Mouse (Mus musculus) megakaryocyte progenitor cell, adult 5-6 weeks (primary cell): ENCODE data around the gene Adgrf5. TPM values are rescaled to one million over a fixed set of nuclear protein-coding genes. Genes with fewer than 3 reads are reported as not detected.
A peak's percentile ranks its signal among the peaks of the same experiment; 100 is the strongest.
"Not testable (repeated sequence)": the region's sequence is repeated elsewhere in the genome, so short reads cannot be mapped to it uniquely, and the experiment has no call there.

Experiments used
- ATAC-seq: replicated peaks from 2 replicates; pipeline ENCODE4 v1.8.0; 2016; ENCODE audit warnings: mild to moderate bottlenecking, moderate TSS enrichment, inconsistent platforms; ENCODE audit not compliant: poor library complexity
- total RNA-seq, 2 experiments: library from RNA; stranded (forward) in 1 of 2; stranded (reverse) in 1 of 2; fragments of 157-497, 149-512 nt in 1 of 2; fragments of 200-1000 nt in 1 of 2; gene quantifications; 2 replicates each; pipeline versions ENCODE4 v1.2.3 to v1.2.4; 2015 to 2017

Gene Adgrf5
- total RNA-seq (2015), result 0.05 TPM in 1 of 2 replicates, not detected in the other
- total RNA-seq (2017), result not detected in 2 replicates

DNA sequence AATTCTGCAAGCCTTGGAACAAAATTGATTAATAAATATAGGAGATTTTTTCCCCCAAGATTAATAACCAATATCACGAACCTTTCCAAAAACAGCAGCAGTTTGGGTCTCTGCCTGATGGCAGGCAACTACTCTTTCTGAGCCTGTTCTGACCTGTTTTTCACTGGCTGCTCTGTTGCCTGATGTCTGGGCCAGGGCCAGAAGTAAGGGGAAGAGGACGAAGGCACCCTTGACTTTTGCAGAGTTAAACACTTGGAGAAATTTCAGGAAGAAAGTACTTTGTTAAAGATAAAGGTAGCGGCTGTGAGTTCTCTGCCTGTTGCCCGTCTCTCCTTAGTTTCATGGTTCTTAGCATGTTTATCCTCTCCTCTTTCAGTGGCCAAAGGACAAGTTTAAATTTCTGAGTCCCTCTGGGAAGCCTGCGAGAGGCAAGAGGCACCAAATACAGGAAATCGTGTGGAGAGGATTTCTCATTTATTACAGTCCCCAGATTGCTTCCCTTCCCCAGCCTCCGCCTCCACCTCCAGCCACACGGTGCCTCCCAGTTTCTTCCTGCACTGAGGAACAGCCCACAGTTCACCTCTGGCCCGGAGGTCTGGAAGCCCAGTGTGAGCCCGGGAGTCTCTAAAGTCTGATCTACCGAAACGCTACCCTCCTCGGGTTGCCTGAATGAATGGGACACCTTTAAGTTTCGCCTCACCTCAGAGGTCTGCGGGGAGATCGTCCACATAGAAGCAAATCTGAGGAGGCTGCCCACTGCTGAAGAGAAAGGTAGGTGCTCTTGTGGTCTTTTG is at the start of gene Adgrf5:
Adgrf5 (plus strand) TSS at position 626 of the 794 bp plus-strand sequence.
- ATAC-seq, result 0 out of 2 replicates have a peak, but pooled peaks have one; percentile 26

DNA sequence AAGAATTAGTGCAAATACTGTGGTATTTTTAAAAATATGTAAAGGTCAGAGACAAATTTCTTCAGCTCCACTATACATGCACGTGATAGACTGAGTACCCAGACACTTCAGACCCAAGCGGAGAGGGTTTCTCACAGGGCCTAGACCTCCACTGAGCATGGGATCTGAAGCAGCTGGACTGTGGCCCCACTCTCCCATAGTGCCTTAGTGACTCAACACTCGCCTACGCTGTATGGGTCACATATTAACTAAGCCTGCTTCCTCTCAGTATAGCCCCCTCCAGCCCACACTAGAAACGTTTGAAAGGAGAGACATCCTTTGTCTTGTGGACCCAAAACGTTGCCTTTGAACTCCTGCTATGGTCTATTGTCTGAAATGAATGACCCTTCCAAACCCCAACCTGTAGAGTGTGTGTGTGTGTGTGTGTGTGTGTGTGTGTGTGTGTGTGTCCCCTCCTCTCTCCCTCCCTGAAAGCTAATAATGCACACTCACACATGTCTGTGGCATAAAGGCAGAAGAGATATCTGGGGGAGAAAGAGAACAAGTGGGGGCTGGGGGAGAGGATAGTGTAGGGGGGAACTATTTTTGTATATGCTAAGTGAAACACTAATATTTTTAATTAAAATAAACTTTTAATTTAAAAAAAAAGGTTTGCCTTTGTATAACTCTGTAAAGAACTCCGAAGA is 34.1 kb upstream of the Adgrf5 start:
- no peak for ATAC-seq

DNA sequence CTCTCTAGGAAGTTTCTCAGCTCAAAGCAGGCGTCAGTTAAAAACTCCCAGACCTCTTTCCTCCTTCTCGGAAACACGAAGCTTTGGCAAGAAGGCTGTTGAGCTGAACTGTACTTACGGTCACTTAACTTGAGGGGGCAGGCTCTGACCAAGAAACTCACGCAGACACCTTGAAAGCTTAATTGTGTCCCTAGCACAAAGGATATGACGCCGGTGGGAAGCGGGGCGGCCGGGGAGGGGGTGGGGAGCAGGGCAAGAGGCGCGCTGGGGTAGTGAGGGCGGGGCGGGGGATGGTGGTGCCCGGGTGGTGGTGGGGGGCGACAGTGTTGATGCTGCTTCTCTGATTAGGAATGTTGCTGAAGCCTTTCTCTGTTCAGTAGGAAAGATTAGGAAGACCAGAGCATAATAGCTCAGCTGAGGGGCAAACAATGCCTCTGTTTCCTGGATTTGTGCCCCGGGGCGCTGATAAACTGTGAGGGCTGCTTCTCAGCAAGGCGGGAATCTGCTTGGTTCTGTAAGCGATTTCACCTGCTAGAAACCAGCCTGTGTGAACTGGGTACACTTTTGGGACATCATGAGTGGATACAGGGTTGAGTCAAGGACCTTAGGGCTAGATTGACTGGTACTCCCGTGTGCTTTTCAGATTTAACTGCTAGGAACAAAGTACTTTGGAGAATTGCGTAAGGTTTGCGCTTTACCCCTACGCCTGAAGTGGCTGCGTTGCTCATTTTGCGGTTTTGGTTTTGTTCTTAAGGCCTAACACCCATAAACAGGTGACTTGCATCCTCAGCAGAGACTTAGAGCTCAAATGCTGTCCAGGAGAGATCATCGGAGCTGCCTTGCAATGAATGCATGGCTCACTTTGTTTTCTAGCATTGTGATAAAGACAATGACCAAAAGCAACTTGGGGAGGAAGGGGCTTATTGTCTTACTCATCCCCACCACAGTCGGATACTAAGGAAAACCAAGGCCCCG is 33.2 kb upstream of the Adgrf5 start:
- ATAC-seq, result peak; percentile 67

DNA sequence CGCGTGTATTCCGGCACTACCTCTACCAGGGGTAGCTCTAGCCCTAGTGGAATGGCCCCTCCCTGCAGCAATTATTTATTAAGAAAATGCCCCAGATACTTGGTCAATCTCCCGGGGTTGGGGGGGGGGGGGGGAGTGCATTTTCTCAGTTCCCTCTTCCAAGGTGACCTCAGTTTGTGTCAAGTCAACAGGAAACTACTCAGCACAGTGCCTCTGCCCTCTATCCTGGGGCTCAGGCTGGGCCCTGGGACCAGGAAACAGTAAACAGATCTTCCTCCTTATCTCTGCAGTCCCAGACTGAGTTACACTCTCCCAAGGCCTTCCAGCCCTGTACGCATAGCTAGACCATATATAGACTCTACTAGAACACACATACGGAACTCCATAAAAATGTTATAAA is 32.4 kb upstream of the Adgrf5 start:
- ATAC-seq, result peak; percentile 47

DNA sequence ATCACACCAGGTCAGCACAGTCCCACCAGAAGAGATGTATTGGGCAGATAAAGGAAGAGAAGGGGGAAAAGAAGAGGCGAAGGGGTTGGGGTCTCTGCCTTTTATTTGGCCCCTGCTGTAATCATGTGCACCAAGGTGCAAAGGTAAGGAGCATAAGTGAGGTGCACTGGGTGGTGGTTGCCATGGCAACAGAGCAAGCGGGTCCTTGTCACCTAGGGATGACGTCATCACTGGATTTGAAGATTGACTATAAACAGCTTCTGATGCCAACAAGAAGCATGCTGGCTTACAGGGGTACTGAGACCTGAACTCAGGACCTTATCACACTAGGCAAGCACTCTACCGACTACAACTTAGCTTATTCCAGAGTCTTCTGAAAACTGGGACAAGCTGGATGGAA is 31.0 kb upstream of the Adgrf5 start:
- ATAC-seq, result 0 out of 2 replicates have a peak, but pooled peaks have one; percentile 5

DNA sequence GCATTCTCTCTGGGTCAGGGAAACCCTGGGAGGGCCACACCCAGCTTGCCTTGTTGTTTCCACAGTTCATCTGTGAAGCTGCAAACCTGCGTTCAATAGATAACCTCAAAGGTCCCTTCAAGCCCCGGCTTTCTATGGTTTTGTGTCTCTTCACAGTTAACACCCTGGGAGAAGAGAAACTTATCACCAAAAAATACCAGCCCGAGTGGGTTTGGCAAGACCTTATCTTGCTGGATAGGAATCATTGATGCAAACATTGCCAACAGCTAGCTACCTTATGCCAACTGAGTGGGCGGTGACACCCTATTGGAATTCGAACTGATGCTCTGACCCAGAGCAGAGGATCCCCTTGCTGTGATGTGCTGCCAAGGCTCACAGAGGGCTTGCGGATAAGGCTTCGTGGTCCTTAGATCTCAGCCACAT is 30.5 kb upstream of the Adgrf5 start:
- peak; percentile 55 for ATAC-seq

DNA sequence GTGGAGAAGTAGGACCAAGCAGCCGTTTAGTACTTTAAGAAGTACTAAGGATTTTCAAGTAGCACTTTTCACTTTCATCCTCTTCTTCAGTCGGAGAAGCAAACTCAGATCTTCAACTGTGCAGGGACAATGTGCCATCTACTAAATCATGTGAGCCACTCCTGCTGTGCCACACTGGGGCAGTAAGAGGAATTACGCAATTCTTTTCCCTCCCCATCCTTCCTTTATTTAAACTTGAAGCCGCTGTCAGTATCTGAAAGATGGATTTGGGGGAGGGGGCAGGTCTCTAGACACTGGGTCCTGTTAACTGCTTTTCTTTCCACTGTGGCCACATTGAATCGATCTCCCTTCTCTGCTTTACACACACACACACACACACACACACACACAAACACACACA is 27.6 kb upstream of the Adgrf5 start:
- no peak for ATAC-seq

DNA sequence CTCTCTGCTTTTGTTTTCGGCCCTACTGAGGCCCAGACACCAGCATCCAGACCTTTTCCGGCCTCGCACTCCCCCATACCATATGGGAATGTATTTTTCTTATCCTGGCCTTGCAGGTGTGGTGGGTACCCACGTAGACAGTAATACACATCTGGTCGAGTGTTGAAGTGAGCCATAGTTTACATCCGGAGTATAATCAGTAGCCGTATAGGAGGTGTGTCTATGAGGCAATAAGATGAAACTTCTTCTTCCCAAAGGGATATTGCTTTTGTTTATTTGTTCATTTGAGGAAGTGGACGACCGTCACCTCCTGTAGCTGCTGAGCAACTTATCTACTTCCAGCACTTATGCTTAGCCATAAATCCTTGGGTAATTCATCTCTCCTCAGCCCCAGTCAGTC is 26.2 kb upstream of the Adgrf5 start:
- peak; percentile 12 for ATAC-seq

DNA sequence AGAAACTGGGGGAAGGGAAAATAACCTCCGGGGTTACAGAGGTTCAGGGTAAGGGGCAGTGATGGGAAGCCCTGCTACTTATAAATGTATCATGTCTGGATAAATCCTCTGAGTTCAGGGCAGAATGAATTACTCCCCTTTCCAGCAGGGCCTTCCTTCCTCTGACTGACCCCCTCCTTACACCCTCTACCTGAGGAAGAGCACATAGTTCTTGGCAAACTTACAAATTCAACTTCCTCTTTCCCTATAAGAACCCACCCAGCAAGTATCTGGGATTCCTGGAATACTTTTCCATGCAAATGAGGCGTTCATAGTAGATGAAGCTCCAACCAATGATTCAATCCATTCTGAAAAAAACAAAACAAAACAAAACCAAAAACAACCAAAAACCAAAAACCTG is 22.6 kb upstream of the Adgrf5 start:
- ATAC-seq, result no peak

DNA sequence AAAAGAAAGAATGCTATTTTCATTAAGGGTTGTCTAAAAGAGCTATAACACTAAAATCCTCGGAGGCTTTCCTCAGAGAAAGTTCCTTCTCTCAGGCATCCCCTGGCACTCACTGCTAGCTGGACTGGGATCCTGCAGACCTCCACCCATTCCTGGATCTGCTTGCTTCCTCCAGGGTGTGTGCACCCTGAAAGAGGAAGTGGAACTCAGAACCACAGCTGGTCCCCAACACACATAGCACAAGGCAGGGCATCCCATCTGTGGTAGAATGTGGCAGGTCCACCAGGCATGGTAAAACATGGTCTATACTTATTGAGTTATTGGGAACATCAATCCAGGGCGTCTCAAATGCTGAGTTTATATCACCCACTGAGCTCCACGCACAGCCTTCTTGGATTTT is 22.0 kb upstream of the Adgrf5 start:
- ATAC-seq, result peak; percentile 90

DNA sequence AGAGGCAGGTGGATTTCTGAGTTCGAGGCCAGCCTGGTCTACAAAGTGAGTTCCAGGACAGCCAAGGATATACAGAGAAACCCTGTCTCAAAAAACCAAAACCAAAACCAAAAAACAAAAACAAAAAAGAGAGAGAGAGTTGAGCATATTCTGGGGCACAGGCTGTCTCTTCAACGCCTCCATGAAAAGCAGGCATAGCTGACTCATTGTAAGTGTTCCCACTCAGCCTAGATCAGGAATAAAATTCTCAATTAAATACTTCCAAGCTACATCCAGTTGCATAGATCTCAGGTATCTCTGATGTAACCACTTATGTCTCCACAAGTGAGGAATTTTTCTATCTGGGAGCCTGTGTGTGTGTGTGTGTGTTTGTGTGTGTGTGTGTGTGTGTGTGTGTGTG is 13.8 kb upstream of the Adgrf5 start:
- ATAC-seq, result not testable (repeated sequence)

DNA sequence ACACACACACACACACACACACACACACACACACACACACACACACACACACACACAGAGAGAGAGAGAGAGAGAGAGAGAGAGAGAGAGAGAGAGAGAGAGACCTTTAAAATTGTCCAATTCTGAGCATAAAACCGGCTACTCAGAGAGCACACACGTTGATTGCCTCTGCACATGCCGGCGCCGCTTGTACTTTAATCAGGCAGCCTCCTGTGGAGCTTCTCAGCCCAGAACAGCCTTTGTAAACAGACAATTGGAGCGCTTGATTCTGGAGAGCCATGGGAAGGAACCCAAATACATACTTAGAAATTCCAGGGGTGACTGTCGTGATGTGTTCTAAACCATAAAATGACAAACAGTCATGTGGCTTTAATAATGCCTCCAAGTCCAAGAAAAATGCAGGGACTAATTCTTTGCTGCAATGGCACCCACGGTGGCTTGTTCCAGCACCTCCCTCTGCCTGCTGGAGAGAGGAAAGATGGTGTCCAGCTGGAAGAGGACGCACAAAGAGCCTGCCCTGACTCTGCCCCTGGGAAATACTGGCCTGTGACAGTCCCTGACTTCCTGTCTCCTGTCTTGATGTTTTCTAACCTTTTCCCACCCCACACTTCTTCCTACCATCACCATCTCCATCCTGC is 2.2 kb upstream of the Adgrf5 start:
- no peak for ATAC-seq

DNA sequence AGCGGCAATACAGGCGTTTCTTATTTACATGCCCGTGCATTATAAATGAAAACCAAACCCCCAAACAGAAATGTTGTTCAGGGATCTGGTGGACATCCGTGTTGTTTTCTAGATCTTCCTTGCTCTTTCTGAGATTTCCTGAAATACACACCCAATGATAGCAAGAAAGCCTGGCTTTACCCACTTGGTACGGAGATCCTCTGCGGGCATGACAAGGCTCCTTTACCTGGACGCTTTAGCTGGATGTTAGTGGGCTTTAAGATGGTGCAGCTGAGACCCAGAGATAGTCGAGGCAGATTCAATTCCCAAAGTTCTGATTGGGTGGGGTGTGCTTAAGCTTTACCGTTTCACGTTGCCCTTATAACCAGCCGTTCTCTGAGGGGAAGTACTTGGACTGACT is 770 bp downstream of the Adgrf5 start:
- ATAC-seq, result no peak

DNA sequence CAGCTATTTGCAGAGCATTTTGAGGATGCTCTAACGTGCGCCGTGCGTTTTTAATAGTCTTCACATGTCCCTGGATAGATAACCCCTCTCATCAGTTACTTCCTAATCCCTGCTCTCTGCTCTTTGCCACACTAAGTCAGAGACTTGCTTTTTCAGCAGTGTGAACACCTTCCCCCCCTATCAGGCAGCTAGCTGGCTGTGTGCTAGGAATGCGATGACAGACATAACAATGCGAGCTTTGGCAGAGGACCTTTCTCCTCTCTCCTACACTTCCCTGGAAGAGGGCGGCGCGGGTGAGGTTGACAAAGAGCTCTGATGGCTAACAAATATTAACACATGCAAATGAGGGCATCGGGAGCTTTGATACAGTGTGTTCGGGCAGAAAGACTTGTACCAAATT is 2.1 kb downstream of the Adgrf5 start:
- ATAC-seq, result no peak

DNA sequence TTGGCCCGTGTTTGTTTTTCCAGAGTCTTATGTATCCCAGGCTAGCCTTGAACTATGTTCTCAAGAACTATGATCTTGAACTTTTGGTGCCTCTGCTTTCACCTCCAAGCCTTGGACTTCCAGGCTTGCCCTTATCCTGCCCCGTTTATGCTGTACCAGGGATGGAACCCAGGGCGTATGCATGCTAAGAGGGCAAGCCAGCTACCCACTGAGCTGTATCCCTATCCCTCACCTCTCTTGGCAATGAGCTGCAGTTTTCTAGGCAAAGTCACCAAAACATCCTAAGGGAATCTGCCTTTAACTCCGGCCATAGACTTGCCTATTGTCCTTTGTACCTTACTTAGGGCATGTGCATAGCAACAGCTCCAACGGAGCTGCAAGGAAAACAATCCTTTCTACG is 2.6 kb downstream of the Adgrf5 start:
- no peak for ATAC-seq

DNA sequence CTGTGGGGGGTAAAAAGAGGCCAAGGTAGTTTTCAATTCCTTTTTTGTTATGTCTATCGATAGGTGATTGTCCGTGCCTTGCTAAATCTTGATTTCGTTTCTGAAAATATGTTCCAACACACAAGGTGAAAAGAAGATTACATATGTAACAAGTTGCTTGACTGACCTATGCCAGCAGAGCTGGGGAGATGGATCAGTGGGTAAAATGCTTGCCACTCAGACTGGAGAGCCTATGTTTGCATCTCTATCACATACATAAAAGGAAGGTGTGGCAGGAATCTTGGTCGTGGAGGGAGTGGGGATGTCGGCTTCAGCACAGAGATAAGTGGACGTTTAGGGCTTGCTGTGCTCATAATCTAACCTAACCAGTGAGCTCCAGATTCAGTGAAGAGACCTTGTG is 3.7 kb downstream of the Adgrf5 start:
- ATAC-seq, result no peak; the same call in 1 of the 2 replicates

DNA sequence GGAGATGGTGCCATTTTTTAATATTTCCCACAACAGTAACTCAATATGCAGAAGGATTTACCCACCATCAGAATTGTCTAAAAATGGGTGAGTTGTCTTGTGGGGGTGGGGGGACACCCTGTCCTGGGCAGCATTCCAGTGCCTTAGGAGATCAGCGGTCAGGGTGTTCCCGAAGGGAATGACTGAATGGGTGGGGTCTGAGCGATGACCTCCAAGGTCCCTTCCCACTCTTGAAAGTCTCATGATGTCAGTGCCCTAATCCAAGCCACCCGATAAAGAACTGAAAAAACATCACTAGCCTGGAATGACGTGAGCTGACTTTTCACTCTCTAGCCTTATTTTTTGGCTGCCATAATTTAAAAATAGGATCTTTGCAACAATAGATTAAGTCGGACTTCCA is 5.0 kb downstream of the Adgrf5 start:
- no peak for ATAC-seq

DNA sequence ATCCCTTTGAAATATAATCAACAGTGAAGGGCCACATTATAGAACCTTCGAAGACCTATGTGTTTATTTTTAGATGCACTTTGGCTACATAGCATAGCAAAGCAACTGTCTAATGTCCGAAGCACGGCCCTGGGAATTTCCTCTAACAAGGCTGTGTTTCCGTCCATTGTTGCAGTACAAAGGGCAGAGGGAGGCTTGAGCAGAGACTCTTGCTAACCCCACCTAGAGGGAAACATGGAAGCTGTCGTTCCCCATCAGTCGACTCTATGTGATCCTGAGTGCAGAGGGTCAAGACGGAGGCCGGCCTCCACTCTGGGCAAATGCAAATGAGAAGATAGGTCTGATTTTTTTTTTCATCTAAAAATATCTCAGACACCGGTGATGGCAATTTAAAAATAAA is 6.2 kb downstream of the Adgrf5 start:
- ATAC-seq, result no peak

DNA sequence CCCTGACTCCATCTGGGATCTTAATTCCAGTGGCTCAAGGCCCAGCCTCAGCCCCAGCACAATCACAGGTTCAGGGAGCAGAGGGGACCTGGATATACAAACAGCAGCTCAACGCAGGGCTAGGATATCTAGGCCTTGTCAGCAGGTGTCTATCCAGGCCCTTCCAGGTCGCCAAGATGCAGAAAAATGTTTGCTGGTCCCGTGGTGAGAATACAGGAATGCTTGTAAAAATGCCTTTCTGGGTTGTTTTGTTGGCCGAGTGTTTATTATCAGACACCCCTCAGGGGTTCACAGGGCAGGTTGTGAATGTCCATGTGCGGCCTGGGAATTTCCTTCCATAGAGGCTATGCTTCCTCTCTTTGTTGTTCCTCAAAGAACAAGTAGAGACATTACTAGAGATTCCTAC is 7.9 kb downstream of the Adgrf5 start:
- ATAC-seq, result no peak

DNA sequence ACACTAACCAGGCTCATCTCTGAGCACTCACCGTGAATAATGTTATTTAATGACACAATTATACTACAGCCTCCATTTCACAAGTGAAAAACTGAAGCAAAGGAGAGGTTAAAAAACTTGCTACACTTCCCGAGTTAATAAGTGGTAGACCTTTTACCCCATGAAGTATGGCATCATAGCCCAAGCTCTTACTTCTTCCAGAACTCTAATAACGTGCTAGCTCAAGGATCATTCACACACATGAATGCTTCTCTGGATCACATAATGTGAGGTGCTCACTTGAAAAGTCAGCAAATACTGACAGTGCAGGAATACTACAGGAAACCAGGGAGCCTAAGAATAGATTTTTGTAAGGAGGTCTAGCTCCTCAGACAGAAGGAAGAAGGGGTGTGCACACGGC is 12.4 kb downstream of the Adgrf5 start:
- no peak for ATAC-seq

DNA sequence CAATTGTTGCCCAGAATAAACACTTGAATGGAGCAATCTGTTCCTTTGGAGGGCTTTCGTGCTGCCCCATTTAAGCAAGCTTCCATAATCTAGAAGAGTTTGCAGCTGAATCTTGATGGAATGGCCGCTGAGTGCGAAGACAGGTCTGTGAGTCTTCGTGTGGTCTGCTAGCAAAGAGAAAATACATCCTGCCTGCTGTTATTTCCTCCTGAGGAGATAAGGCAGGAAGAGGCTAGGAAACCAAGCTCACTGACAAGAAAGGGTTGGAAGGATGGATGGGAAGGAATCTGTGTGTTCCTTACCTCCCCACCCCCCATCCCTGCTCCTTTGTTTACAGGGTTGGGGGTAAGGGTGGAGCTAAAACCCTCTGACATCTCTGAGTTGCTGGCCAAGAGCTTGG is 13.8 kb downstream of the Adgrf5 start:
- no peak for ATAC-seq
